Mouse (Mus musculus) activated CD4-positive, CD25-positive, alpha-beta regulatory T cell, adult 4 months (primary cell): ENCODE results near the gene Ptpra. TPM values are rescaled to one million over a fixed set of nuclear protein-coding genes. Genes with fewer than 3 reads are reported as not detected.
"Not testable (repeated sequence)": the region's sequence is repeated elsewhere in the genome, so short reads cannot be mapped to it uniquely, and the experiment has no call there.

Experiments used
- ATAC-seq: one replicate; pipeline ENCODE4 v1.8.0; 2017
- polyA plus RNA-seq, 2 experiments: library from polyadenylated mRNA; unstranded; fragments of 100-300 nt; shearing (Covaris generic); gene quantifications; one replicate each; pipeline ENCODE4 v1.2.1; 2017

The Ptpra gene
- polyA plus RNA-seq, 2 experiments from 2014 or later, result 58.1 to 69.6 TPM

GRCm38 (mm10) chr2:130563212-130564055 lies 113.4 kb downstream of the Ptpra start, which contains the start of gene Mrps26:
TSS of gene Mrps26 (plus strand) at chr2:130563742.
- ATAC-seq, result peak; percentile 99

- no peak for ATAC-seq
These were observed 114.0 kb downstream of the Ptpra start for GRCm38 (mm10) chr2:130564063-130564462.

GRCm38 (mm10) chr2:130564983-130565382 lies 114.9 kb downstream of the Ptpra start:
- no peak for ATAC-seq

GRCm38 (mm10) chr2:130568921-130569320 lies 118.8 kb downstream of the Ptpra start:
- ATAC-seq, result no peak

GRCm38 (mm10) chr2:130569926-130570325 lies 119.8 kb downstream of the Ptpra start:
- no peak for ATAC-seq

GRCm38 (mm10) chr2:130574960-130575359 lies 124.9 kb downstream of the Ptpra start:
- no peak for ATAC-seq

- ATAC-seq, result no peak
These were observed 125.8 kb downstream of the Ptpra start, which contains the start of gene Oxt for GRCm38 (mm10) chr2:130575873-130576272. TSS of gene Oxt (plus strand) at chr2:130576173.

- not testable (repeated sequence) for ATAC-seq
These were observed 126.5 kb downstream of the Ptpra start for GRCm38 (mm10) chr2:130576564-130576963.

GRCm38 (mm10) chr2:130577021-130577420 lies 126.9 kb downstream of the Ptpra start:
- no peak for ATAC-seq

- ATAC-seq, result peak; percentile 74
These were observed 127.6 kb downstream of the Ptpra start for GRCm38 (mm10) chr2:130577632-130578031.

- peak; percentile 49 for ATAC-seq
These were observed 128.1 kb downstream of the Ptpra start for GRCm38 (mm10) chr2:130578148-130578547.

- ATAC-seq, result no peak
These were observed 129.7 kb downstream of the Ptpra start for GRCm38 (mm10) chr2:130579791-130580190.

- no peak for ATAC-seq
These were observed 131.1 kb downstream of the Ptpra start for GRCm38 (mm10) chr2:130581201-130581600.

GRCm38 (mm10) chr2:130582552-130582951 lies 132.5 kb downstream of the Ptpra start, which contains the start of gene Avp:
TSS of gene Avp (minus strand) at chr2:130582554.
- no peak for ATAC-seq

GRCm38 (mm10) chr2:130583902-130584560 lies 134.0 kb downstream of the Ptpra start:
- ATAC-seq, result no peak

- ATAC-seq, result no peak
These were observed 135.9 kb downstream of the Ptpra start for GRCm38 (mm10) chr2:130586016-130586415.

- no peak for ATAC-seq
These were observed 138.3 kb downstream of the Ptpra start for GRCm38 (mm10) chr2:130588373-130588772.

GRCm38 (mm10) chr2:130589157-130589556 lies 139.1 kb downstream of the Ptpra start:
- no peak for ATAC-seq

- ATAC-seq, result no peak
These were observed 139.7 kb downstream of the Ptpra start for GRCm38 (mm10) chr2:130589761-130590160.

GRCm38 (mm10) chr2:130591016-130591415 lies 140.9 kb downstream of the Ptpra start:
- no peak for ATAC-seq

GRCm38 (mm10) chr2:130595596-130595995 lies 145.5 kb downstream of the Ptpra start:
- no peak for ATAC-seq

GRCm38 (mm10) chr2:130597601-130598010 lies 147.5 kb downstream of the Ptpra start:
- peak; percentile 36 for ATAC-seq

GRCm38 (mm10) chr2:130598399-130598798 lies 148.3 kb downstream of the Ptpra start:
- no peak for ATAC-seq

- ATAC-seq, result no peak
These were observed 152.1 kb downstream of the Ptpra start for GRCm38 (mm10) chr2:130602195-130602594.
